Mouse (Mus musculus): ENCODE data around the gene Gtf3c2.

Gtf3c2 gene

DNA sequence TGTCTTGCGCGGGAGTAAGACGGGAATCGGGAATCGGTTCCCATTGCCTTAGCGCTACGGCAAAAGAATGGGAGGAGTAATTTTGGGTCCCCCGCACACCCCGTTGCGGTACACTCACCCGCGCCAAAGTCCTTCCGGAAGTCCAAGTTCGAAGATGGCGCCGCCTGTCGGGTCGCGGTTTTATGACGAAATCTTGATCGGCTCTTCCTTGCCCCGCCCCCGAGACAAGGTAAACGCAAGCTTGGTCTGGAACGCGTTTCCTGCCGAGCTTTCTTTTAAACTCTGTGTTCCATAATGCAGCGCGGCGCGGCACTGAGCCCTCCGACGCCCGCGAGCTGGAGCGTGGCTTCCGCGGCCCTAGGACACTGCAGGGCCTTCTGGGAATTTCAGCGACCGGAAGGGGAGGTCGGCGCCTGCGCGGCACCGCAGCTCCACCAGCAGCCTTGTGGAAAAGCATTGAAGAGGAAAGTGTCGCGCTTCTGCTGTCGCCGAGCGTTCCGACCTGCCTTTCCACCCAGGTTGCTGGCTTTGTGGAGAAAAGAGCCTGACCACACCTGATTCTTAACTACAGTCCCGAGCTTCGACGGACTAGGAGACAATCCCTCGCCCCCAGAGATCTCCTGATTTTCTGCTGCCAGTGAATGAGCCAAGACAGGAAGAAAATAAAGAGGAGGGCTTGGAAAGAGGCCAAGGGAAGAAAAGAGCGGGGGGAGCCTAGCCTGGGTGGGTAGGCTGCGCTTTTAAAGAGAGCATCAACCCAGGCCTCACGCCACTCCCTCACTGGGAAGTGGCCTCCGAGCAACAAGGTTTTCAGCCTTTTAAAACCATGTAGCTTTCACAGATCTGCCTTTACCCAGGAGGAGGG is at the start of gene Gtf3c2, which contains the start of gene Gm29609:
Gene Gtf3c2 (minus strand): TSS at position 379 of the 865 bp plus-strand sequence.
Gene Gm29609 (minus strand): TSS at position 146 of the 865 bp plus-strand sequence.
- under 1% methylated on average over 59 of the region's 59 CpGs for WGBS

DNA sequence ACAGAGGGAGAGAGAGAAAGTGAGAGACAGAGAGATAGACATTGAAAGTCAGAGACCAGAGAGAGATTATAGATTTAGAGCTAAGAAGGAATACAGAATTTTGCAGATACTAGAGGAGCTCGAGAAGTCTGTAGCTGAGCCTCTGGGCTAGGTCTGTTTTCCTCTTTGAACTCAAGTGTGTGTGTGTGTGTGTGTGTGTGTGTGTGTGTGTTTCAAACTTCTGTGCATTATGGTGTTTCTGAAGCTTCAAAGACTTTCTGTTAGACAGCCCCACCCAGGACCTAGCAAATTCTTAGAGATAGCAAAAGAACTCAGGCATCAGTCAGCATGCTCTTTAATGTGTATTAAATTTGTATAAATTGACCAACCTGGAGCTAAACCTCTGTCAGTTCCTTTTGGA is 46.7 kb upstream of the Gtf3c2 start:
- WGBS: 81% methylated on average over 1 of the region's 1 CpGs

DNA sequence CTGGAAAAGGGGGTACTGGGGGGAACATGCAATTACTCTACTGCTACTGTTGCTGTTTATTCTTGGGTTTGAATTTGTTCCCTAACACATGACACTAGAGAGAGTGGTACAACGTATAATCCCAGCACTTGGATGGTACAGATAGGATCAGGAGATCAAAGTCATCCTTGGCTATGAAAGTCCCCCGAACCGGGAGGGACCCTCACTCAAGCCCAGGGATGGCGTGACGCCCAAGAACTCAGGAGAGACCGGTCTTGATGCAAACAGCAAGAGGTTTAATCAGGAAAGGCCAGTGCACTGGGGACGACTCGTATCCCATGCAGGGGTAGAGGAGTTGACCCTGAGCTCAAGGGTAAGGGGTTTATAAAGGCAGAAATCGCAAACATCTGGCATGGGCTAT is 42.8 kb upstream of the Gtf3c2 start:
- 96% methylated on average over 9 of the region's 9 CpGs for WGBS

DNA sequence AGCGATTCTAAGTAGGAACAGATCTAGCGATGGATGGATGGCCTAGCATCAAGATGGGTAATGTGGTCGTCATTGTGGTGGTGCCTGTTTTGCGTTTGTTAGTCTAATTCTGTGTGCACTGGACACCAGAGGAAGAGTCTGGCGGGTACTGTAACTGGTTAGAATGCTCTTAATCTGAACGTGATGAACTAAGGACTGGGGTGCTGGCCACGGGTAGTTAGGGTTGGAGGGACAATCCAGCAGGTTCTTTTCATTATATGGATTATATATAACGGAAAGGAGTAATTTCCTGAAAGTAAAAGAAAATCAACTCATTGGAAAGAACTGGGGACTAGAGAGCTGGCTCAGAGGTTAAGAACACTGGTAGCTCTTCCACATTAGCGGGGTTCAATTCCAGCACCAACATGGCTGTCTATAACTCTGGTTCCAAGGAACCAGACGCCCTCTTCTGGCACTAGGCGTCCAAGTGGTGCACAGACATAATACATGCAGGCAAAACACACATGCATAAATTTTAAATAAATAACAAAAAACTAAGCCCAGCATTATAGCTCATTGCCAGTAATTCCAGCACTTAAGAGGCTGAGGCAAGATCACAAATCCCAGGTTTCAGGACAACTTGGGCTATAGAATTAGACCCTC is 41.5 kb upstream of the Gtf3c2 start:
- WGBS: 9% methylated on average over 11 of the region's 11 CpGs

DNA sequence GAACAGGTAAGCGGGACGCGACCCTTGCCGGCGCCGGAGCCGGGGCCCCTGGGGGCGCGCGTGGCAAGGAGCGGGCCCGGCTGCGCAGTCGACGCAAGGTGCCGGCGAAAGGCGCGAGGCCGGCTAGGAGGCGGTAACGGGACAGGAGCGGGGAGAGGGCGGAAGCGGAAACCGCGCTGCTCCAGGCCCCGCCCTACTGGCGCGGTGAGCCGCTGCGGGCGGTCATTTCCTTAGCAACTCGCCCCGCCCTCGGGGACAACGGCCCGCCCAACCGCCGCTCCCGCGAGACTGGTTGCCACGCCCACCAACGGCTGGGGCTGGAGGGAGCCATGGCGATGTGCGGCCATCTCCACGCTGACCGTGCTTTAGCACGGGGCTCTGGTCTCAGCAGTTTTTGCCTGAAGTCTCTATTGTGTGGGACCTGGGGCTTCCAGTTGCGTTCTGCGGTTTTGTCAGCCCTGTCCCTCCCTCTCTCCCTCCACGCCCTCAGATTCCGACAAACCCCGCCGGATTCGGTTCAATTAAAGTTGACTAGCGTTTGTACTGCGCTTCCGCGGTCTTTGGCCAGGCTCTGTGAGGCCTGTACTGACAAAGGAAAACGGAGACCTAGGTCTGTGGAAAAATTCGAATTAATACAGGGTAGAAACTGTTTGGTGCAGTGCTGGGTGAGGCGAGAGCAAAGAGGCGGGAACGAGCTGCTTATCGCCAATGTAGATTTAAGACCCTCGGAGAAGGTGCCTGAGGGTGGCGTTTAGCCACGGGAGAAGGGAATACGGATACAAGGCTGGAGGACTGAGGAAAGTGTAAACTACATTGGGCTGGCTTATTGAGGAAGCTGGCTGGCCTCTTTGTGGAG is 40.7 kb upstream of the Gtf3c2 start, which contains the start of gene Ppm1g:
Gene Ppm1g (minus strand): TSS at position 240 of the 856 bp plus-strand sequence.
- under 1% methylated on average over 68 of the region's 70 CpGs for WGBS

DNA sequence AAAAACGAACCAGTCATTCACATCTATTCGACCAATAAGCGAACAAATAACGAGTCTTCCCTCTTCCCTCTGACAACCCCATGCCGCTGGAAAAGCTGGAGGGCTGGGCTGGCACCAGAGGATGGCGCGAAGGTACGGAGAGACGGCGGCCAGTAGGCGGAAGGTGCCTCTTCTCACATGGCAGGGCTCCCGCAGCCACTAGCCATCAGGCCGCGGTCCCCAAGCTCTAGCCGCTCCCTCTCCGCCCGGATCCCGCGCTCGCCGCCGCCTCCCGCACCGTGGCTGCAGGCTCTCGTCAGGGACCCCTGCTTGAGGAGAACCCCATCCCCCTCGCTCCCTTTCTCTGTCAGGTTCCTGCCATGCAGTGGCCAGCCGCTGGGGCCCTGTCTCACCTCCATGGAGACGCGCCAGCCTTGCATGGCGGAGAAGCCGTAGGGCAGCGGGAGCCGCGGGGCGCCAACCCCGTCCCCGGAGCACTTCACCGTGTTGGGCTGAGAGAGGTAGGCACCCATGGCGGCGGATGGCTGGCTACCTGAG is 40.0 kb upstream of the Gtf3c2 start:
- WGBS: under 1% methylated on average over 40 of the region's 40 CpGs

DNA sequence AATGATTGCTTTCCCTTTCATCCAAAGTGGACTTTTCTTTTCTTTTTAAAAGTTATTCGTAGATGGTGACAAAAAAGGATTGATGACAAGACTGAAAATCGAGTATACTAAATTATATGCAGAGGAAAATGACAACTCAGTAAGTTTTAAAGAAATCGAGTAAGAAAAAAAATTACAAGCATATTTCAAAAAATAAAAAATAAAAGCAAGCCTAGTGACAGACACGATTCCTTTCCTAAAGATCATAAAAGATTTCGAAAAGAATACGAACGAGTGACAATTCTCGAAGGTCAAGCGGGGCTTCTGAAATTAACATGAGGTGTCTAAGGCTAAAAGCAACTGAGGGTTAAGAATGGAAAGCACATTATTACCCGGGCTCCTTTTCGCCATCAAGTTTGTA is 39.5 kb upstream of the Gtf3c2 start:
- 2% methylated on average over 11 of the region's 11 CpGs for WGBS

DNA sequence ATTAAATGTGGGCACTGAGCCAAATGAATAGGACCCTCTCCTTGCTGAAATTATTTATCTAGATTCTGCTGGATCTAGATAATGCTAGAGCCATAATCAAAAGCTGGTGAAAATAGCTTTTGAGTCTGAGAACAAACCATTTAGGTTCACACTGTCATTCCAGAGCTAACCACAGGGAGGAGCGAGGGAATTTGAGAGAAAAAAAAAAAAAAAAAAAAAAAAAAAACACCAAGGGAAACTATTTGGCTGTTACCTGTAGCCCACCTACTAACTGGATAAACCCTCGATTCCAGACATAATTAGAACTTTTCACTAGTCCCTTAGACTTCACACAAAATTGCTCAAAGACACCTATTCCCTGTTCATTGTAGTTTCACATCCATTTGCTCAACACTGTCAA is 39.1 kb upstream of the Gtf3c2 start:
- WGBS: 4% methylated on average over 2 of the region's 2 CpGs

DNA sequence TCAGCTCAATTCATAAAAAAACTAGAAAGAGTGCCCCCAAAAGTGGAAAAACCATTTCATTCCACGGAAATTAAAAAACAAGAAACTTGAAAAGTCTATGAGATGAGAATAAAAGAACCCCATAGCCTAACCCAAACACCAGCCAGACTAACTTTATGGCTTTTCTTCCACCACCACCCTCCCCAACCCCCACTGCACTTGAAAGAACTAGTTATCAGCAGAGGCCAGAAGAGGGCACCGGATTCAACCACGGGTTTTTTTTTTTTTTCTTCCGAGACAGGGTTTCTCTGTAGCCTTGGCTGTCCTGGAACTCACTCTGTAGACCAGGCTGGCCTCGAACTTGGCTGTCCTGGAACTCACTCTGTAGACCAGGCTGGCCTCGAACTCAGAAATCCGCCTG is 38.4 kb upstream of the Gtf3c2 start:
- WGBS: 52% methylated on average over 7 of the region's 7 CpGs

DNA sequence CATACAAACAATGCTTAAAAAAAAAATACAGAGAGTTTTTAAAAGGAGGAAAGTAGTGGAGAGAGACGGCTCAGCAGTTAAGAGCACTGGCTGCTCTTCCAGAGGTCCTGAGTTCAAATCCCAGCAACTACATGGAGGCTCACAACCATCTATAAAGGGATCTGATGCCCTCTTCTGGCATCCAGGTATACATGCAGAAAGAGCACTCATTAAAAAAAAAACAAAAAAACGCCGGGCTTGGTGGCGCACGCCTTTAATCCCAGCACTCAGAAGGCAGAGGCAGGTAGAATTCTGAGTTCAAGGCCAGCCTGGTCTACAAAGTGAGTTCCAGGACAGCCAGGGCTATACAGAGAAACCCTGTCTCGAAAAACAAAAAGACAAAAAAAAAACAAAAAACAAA is 36.6 kb upstream of the Gtf3c2 start:
- WGBS: 90% methylated on average over 6 of the region's 6 CpGs

DNA sequence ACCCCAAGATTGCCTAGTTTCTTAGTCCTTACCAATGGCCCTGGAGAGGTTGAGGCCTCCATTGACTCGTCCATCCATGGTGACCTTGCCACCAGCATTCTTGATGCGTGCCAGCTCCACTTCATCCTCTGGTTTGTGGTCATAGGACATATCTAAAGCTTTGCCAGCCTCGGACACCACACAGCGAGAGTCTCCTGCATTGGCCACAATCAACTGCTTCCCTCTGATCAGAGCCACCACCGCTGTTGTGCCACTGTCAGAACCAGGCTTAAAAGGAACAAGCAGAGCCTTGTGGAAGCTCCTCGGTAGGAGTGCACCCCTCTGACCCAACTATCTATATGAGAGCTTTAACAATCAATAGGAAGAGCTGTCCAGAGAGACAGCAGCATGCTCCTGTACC is 24.5 kb upstream of the Gtf3c2 start:
- 95% methylated on average over 6 of the region's 6 CpGs for WGBS

DNA sequence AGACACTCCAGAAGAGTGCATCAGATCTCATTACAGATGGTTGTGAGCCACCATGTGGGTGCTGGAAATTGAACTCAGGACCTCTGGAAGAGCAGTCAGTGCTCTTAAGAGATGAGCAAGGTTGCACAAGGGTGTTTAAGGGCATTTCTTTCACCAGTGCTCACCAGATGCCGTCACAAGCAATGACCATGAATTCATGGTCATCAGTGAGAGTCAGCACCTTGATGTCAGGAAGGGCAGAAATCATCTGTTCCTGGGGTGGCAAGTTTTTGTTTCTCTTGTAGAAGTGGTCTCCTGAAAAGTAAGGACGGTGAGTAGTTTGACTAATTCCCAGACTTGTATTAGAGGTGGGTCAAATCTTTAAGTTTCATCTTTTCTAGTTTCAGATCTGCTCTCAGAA is 23.9 kb upstream of the Gtf3c2 start:
- 92% methylated on average over 2 of the region's 2 CpGs for WGBS

DNA sequence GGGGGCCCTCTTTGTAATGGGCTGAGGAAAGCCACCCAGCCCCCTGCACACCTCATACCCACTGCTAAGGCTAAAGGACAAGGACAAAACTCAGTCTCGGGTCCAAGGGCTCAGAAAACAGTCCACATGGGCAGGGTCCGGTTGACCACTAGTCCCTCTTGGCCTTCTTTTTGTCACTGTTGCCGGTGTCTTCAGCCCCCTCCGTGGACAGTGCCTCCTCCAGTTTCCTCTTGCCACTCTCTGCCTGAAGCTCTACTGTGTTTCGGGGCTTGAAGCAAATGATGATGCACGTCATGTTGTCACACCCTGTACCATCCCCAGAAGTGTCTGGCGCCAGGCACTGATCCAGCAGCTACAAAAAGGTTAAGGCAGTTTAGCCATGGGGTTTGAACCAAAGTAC is 23.0 kb upstream of the Gtf3c2 start:
- WGBS: 83% methylated on average over 7 of the region's 7 CpGs

DNA sequence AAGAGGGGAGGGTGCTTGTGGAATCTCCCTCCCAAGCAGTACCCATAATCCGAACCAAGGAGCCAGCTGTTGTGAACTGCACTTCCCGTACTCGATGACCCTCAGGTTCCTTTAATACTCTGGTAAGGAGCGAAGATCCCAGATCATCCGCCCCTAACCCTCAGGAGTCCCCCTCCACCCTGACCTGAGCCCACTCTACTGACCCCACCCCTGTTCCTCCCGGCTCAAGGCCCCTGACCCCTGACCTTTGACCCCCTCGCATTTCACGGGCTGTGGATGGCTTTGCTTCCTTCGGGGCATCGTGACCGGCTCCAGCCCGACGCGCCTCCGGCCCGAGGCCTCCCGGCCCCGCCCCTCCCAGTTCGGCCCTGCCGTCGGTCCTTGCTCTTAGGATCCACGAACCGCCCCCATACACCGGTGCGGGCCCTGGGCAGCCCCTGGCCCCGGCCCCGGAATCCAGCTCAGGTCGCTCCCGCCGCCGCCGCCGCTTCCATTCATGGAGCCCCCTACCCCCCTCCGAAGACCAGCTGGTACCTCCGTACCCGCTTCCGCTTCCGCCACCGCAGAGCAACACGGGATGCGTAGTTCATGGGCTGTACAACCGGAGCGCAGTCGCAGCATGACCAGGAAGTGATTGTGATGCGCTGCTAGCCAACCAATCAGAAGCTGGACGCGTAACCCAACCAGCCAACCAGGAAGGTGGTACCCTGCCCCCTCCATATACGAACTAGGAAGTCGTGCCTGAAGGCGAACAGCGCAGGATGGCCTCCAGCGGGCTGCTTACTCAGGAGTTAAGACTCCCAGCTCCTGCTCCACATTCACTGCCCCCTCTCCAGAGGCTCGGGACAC is 22.0 kb upstream of the Gtf3c2 start, which contains the start of gene Zfp513:
Gene Zfp513 (minus strand): TSS at position 562 of the 849 bp plus-strand sequence.
- under 1% methylated on average over 53 of the region's 53 CpGs for WGBS

DNA sequence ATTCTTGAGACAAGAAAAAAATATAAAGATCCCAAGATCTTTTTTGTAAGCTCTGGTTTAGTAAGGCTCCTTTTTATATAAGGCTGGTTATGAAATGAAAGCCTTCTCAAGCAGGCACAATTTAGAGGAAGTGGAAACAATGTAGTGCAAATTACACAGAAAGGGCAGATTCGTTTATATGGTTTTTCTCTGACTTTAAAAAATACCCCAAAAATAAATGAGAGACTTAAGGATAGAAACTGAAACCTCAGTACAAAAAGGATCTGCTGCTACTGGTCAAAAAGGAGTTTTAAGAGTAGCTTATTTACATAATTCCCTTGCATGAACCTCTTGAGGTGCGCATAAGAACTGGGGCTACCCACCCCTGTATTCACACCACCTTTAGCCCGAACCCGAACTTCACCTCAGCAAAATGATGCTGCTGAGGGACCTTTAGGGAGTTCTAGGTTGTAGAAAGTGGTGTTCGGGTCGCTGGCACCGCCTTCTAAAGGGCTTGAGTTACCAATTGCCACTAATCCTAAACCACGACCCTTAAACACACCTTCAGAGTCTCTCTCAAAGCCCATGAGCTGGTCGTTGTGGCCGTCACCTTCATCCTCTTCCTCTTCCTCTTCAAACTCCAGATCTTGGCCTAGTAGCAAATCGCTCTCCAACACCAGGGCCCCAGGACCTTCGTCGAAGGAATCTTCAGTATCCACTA is 21.2 kb upstream of the Gtf3c2 start:
- WGBS: 9% methylated on average over 13 of the region's 13 CpGs

DNA sequence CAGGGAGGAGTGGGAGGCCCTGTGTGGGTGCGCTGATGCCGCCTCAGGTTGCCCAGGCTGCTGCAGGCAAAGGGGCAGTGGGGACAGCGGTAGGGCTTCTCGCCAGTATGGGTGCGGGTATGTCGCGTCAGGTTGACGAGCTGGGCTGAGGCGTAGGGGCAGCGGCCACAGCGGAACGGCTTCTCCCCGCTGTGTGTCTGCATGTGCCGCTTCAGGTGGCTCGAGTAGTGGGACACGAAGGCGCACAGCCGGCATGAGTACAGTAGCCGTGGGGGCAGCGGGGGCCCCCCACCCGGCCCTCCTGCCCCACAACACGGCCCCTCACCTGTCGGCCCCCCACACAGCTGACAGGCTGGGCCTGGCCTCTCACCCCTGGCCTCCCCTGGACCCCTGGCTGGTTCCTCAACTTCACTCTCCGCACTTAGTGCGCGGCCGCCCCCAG is 20.4 kb upstream of the Gtf3c2 start:
- WGBS: 90% methylated on average over 27 of the region's 27 CpGs

DNA sequence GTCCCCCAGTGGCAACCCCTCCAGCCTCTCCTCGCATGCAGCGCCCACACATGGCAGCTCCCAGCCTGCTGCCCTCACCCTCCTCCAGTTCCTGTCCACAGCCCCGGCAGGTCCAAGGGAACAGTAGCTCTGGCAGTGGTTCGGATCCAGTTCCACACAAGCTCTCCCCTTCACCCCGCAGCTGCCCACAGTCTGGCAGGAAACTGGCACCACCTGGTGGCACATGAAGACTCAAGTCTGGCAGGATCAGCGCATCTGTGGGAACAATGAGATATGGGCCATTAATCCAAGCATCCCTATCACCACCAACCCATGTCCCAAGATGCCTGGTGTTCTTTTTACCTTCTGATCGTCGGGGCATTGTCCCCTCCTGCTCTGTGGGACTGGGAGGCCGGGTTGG is 19.9 kb upstream of the Gtf3c2 start:
- 54% methylated on average over 9 of the region's 9 CpGs for WGBS

DNA sequence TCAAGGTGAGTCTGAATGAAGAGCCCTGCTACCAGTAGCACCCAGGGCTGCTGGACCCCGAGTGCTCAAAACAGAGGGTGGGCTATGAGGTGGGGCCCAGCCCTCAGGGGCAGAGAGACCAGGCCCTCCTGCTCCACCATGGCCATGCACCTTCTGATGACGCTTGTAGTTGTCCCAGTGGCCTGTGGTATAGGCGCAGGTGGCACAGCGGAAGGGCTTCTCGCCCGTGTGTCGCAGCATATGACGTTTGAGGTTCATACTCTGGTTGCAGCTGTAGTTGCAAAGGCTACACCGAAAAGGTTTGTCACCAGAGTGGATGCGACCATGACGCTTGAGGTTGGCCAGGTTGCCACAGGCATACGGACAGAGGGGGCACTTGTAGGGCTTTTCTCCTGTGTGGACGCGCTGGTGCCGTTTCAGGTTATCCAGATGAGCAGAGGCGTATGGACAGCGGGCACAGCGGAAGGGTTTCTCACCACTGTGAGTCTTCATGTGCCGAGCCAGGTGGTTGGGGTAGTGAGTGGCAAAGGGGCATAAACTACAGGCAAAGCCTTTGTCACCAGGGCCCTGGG is 19.5 kb upstream of the Gtf3c2 start:
- WGBS: 87% methylated on average over 19 of the region's 19 CpGs

DNA sequence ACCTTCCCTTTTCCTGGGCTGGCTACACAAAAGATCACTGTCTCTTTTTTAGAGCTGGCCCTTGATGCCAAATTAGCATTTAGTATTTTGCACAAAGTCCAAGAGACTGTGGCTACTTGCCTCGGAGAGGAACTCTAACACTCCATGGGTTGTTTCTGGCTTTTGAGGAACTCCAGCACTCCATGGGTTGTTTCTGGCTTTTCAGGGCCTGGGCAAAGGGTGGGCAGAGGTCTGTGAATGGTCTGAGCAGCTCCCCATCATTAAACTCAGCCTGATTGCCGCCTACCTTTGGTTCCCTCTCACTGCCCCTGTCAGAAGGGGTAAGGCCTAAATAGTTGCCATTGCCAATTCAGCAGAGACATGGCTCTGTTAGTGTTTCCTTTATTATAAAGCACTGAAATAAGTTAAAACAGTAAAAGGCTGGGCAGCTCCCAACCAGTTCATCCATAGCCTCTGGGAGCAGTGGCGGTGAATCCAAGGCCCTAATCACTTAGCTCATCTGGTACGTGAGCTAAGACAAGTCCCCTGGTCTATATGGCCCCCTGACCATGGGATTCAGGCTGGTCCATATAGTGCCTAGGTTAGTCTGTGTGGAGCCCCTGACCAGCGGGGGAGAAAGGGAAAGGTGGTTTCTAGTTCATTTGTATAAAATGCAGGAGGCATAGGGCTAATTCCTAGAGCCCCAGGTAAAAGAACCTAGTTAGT is 18.8 kb upstream of the Gtf3c2 start:
- WGBS: 63% methylated on average over 5 of the region's 5 CpGs

All from cerebral cortex, adult 2 months (tissue).